Mouse (Mus musculus) embryonic facial prominence, embryonic 13.5 days (tissue): ENCODE measurements around the gene Ddi2. TPM values are rescaled to one million over a fixed set of nuclear protein-coding genes. Genes with fewer than 3 reads are reported as not detected.

Experiments used
- ATAC-seq: fragments of 200-750 bp; cut with Nextera tagmentation; 2 replicates; pipeline ENCODE4 v1.8.0; 2017; ENCODE audit warnings: low read depth; ENCODE audit not compliant: insufficient number of reproducible peaks, insufficient read depth, low FRiP score, low TSS enrichment
- H3K27ac ChIP-seq: fragments of 300-500 bp; sonication (generic); 2 replicates; pipeline ENCODE4 v1.5.1; 2015; ENCODE audit warnings: moderate library complexity, mild to moderate bottlenecking, inconsistent platforms
- H3K27me3 ChIP-seq: fragments of 300-500 bp; sonication (generic); 2 replicates; pipeline ENCODE4 v1.6.1; 2015; ENCODE audit warnings: mild to moderate bottlenecking, inconsistent platforms
- H3K36me3 ChIP-seq: fragments of 300-500 bp; sonication (generic); 2 replicates; pipeline ENCODE4 v1.6.1; 2015; ENCODE audit warnings: mild to moderate bottlenecking, inconsistent platforms
- H3K4me1 ChIP-seq: fragments of 300-500 bp; sonication (generic); 2 replicates; pipeline ENCODE4 v1.6.1; 2015; ENCODE audit warnings: inconsistent platforms
- H3K4me2 ChIP-seq: fragments of 300-500 bp; sonication (generic); 2 replicates; pipeline ENCODE4 v1.6.1; 2015; ENCODE audit warnings: moderate library complexity, mild to moderate bottlenecking, inconsistent platforms
- H3K4me3 ChIP-seq: fragments of 300-500 bp; sonication (generic); 2 replicates; pipeline ENCODE4 v1.5.1; 2015; ENCODE audit warnings: mild to moderate bottlenecking, inconsistent platforms
- H3K9ac ChIP-seq: fragments of 300-500 bp; sonication (generic); 2 replicates; pipeline ENCODE4 v1.6.1; 2015; ENCODE audit warnings: mild to moderate bottlenecking, inconsistent platforms
- H3K9me3 ChIP-seq: fragments of 300-500 bp; sonication (generic); 2 replicates; pipeline ENCODE4 v1.6.1; 2016; ENCODE audit warnings: inconsistent platforms
- WGBS: fragments of 180-500 bp; shearing (Covaris S2); methylation state at CpG from one replicate; pipeline ENCODE4 v1.1.7; 2015; ENCODE audit warnings: mixed read lengths; 5-methylcytosine and 5-hydroxymethylcytosine counted together
- polyA plus RNA-seq: library from polyadenylated mRNA; unstranded; fragments of >200 nt; fragmentation: Nextera tagmentation; extraction: Ambion mirVana; gene quantifications from 2 replicates; pipeline ENCODE4 v1.2.1, GENCODE M21; 2015

The Ddi2 gene
- polyA plus RNA-seq, 1 experiment from 2014 or later = 22.9 TPM

GRCm38 (mm10) chr4:141651944-141652343 lies 71.3 kb downstream of the Ddi2 start:
- Histone ChIP-seq H3K27me3 (no peaks in the 10 kb centered on the region), H3K9me3 (no peaks in the 10 kb centered on the region), H3K9ac (no peak overlapping the region), H3K4me2 (no peak overlapping the region), H3K4me1 (peaks cover 21% of the 10 kb centered on the region), H3K27ac (no peak overlapping the region), H3K4me3 (no peak overlapping the region), H3K36me3 (peaks cover 57% of the 10 kb centered on the region)
- no peak for ATAC-seq
- WGBS = 89% methylated on average over 10 of the region's 10 CpGs

GRCm38 (mm10) chr4:141651286-141651685 lies 71.9 kb downstream of the Ddi2 start:
- Histone ChIP-seq H3K27me3 (no peaks in the 10 kb centered on the region), H3K9me3 (no peaks in the 10 kb centered on the region), H3K4me2 (no peak overlapping the region), H3K27ac (peak overlapping the region; percentile 17; the same call in 1 of the 2 replicates), H3K4me3 (no peak overlapping the region), H3K4me1 (peaks cover 21% of the 10 kb centered on the region), H3K36me3 (peaks cover 51% of the 10 kb centered on the region), H3K9ac (no peak overlapping the region)
- no peak for ATAC-seq
- 78% methylated on average over 6 of the region's 6 CpGs for WGBS

- Histone ChIP-seq H3K4me1 (peaks cover 20% of the 10 kb centered on the region), H3K27ac (peak overlapping the region; percentile 74), H3K4me3 (no peak overlapping the region), H3K4me2 (no peak overlapping the region), H3K27me3 (no peaks in the 10 kb centered on the region), H3K9me3 (no peaks in the 10 kb centered on the region), H3K36me3 (peaks cover 40% of the 10 kb centered on the region), H3K9ac (no peak overlapping the region)
- 76% methylated on average over 6 of the region's 6 CpGs for WGBS
- ATAC-seq = no peak
Measured at GRCm38 (mm10) chr4:141649244-141649643, 74.0 kb downstream of the Ddi2 start.

- Histone ChIP-seq H3K36me3 (peaks cover 33% of the 10 kb centered on the region), H3K27me3 (no peaks in the 10 kb centered on the region), H3K27ac (peak overlapping the region; percentile 45; the same call in 1 of the 2 replicates), H3K9me3 (no peaks in the 10 kb centered on the region), H3K4me3 (no peak overlapping the region), H3K4me1 (peaks cover 27% of the 10 kb centered on the region), H3K9ac (no peak overlapping the region), H3K4me2 (no peak overlapping the region)
- WGBS = 91% methylated on average over 5 of the region's 5 CpGs
- no peak for ATAC-seq
Measured at GRCm38 (mm10) chr4:141648262-141648661, 75.0 kb downstream of the Ddi2 start.

GRCm38 (mm10) chr4:141647187-141647586 lies 76.0 kb downstream of the Ddi2 start:
- no peaks in the 10 kb centered on the region for H3K27me3 ChIP-seq
- no peak overlapping the region for H3K9ac ChIP-seq
- peaks cover 30% of the 10 kb centered on the region for H3K36me3 ChIP-seq
- no peak for ATAC-seq
- H3K4me1 ChIP-seq = peaks cover 27% of the 10 kb centered on the region
- 94% methylated on average over 3 of the region's 3 CpGs for WGBS
- no peak overlapping the region for H3K4me3 ChIP-seq
- H3K9me3 ChIP-seq = no peaks in the 10 kb centered on the region
- no peak overlapping the region for H3K27ac ChIP-seq
- H3K4me2 ChIP-seq = no peak overlapping the region

- Histone ChIP-seq H3K9ac (no peak overlapping the region), H3K4me2 (no peak overlapping the region), H3K36me3 (peaks cover 32% of the 10 kb centered on the region), H3K27ac (no peak overlapping the region), H3K9me3 (no peaks in the 10 kb centered on the region), H3K4me1 (peaks cover 23% of the 10 kb centered on the region), H3K4me3 (no peak overlapping the region), H3K27me3 (no peaks in the 10 kb centered on the region)
- ATAC-seq = no peak
- 91% methylated on average over 8 of the region's 8 CpGs for WGBS
Measured at GRCm38 (mm10) chr4:141645988-141646387, 77.2 kb downstream of the Ddi2 start.

- H3K9me3 ChIP-seq = no peaks in the 10 kb centered on the region
- H3K9ac ChIP-seq = peak overlapping the region; percentile 21; the same call in 1 of the 2 replicates
- H3K27ac ChIP-seq = peak overlapping the region; percentile 56
- H3K4me2 ChIP-seq = no peak overlapping the region
- H3K4me3 ChIP-seq = no peak overlapping the region
- WGBS = 59% methylated on average over 7 of the region's 7 CpGs
- H3K27me3 ChIP-seq = no peaks in the 10 kb centered on the region
- ATAC-seq = no peak
- H3K36me3 ChIP-seq = peaks cover 48% of the 10 kb centered on the region
- peaks cover 9% of the 10 kb centered on the region for H3K4me1 ChIP-seq
Measured at GRCm38 (mm10) chr4:141643118-141643855, 79.9 kb downstream of the Ddi2 start.

- Histone ChIP-seq H3K9me3 (no peaks in the 10 kb centered on the region), H3K4me1 (peaks cover 9% of the 10 kb centered on the region), H3K27ac (no peak overlapping the region), H3K9ac (peak overlapping the region; percentile 40; the same call in 1 of the 2 replicates), H3K4me2 (no peak overlapping the region), H3K4me3 (no peak overlapping the region), H3K27me3 (no peaks in the 10 kb centered on the region), H3K36me3 (peaks cover 54% of the 10 kb centered on the region)
- no peak for ATAC-seq
- 90% methylated on average over 25 of the region's 25 CpGs for WGBS
Measured at GRCm38 (mm10) chr4:141641961-141642811, 81.0 kb downstream of the Ddi2 start.

- Histone ChIP-seq H3K36me3 (peaks cover 59% of the 10 kb centered on the region), H3K4me2 (no peak overlapping the region), H3K9ac (no peak overlapping the region), H3K4me1 (peaks cover 9% of the 10 kb centered on the region), H3K4me3 (no peak overlapping the region), H3K27ac (no peak overlapping the region), H3K27me3 (no peaks in the 10 kb centered on the region), H3K9me3 (no peaks in the 10 kb centered on the region)
- 88% methylated on average over 7 of the region's 7 CpGs for WGBS
- no peak for ATAC-seq
Measured at GRCm38 (mm10) chr4:141641353-141641771, 81.9 kb downstream of the Ddi2 start.

- Histone ChIP-seq H3K4me1 (peaks cover 9% of the 10 kb centered on the region), H3K4me3 (no peak overlapping the region), H3K36me3 (peaks cover 77% of the 10 kb centered on the region), H3K27ac (no peak overlapping the region), H3K9me3 (no peaks in the 10 kb centered on the region), H3K4me2 (no peak overlapping the region), H3K27me3 (no peaks in the 10 kb centered on the region), H3K9ac (no peak overlapping the region)
- ATAC-seq = no peak
- WGBS = 64% methylated on average over 11 of the region's 11 CpGs
Measured at GRCm38 (mm10) chr4:141639474-141639873, 83.7 kb downstream of the Ddi2 start.

GRCm38 (mm10) chr4:141636693-141637092 lies 86.5 kb downstream of the Ddi2 start:
- H3K9me3 ChIP-seq = no peaks in the 10 kb centered on the region
- H3K4me3 ChIP-seq = no peak overlapping the region
- no peaks in the 10 kb centered on the region for H3K4me1 ChIP-seq
- no peak overlapping the region for H3K27ac ChIP-seq
- H3K4me2 ChIP-seq = no peak overlapping the region
- no peak for ATAC-seq
- no peak overlapping the region for H3K9ac ChIP-seq
- peaks cover 95% of the 10 kb centered on the region for H3K36me3 ChIP-seq
- 94% methylated on average over 5 of the region's 5 CpGs for WGBS
- H3K27me3 ChIP-seq = no peaks in the 10 kb centered on the region
